Mouse (Mus musculus): ENCODE results near the gene Scd3. TPM values are rescaled to one million over a fixed set of nuclear protein-coding genes. Genes with fewer than 3 reads are reported as not detected.

Scd3 gene
- total RNA-seq, 4 experiments from 2014 or later, result 2.9 to 3.8 (median 3.1) TPM

Other genes starting within 250 kb of the Scd3 start
- gene Cpn1, start 216.7 kb upstream of the Scd3 start, total RNA-seq (2022), result under 1 TPM in 3 of 4 experiments, not detected in 1; 0.25 to 0.63 (median 0.53) TPM
- under 1 TPM in 3 of 4 experiments, not detected in 1; 0.20 to 0.32 (median 0.28) TPM for gene Cyp2c23, start 174.1 kb upstream of the Scd3 start, total RNA-seq (2022)
- 10 to 100 TPM; 23.2 to 26.1 (median 25.1) TPM for gene Erlin1, start 133.5 kb upstream of the Scd3 start, total RNA-seq (2022)
- gene Chuk, start 95.8 kb upstream of the Scd3 start, total RNA-seq (2022), result 10 to 100 TPM; 39.6 to 46.5 (median 44.0) TPM
- 10 to 100 TPM; 18.1 to 22.0 (median 19.1) TPM for gene Cwf19l1, start 67.4 kb upstream of the Scd3 start, total RNA-seq (2022)
- gene Bloc1s2, start 56.8 kb upstream of the Scd3 start, total RNA-seq (2022), result 10 to 100 TPM; 53.2 to 61.1 (median 58.7) TPM
- gene Pkd2l1, start 10.8 kb upstream of the Scd3 start, total RNA-seq (2022), result under 1 TPM; 0.17 to 0.59 (median 0.44) TPM
- gene Scd2, start 90.4 kb downstream of the Scd3 start, total RNA-seq (2022), result 100 to 1,000 TPM; 702 to 768 (median 723) TPM
- gene Scd4, start 129.8 kb downstream of the Scd3 start, total RNA-seq (2022), result 1 to 10 TPM; 2.3 to 3.4 (median 2.8) TPM
- 100 to 1,000 TPM; 171 to 176 (median 174) TPM for gene Scd1, start 204.6 kb downstream of the Scd3 start, total RNA-seq (2022)

Data from left cerebral cortex, adult 8-10 months (tissue).